Mouse (Mus musculus): ENCODE data around the gene Sirpa.

GRCm38 (mm10) chr2:129550781-129551180, 41.9 kb upstream of the Sirpa start:
- TF ChIP-seq POLR2A (IDR thresholded peaks at IDR 0.05; ENCODE audit: control insufficient read depth, low read depth, low read length) (no peak), CTCF (IDR thresholded peaks at IDR 0.05; ENCODE audit: control insufficient read depth, insufficient read depth, insufficient replicate concordance, low read depth, low read length) (no peak)
